Mouse (Mus musculus) 3T3-L1 (cell line): Measurements from ENCODE around the gene Cabcoco1.

Source experiments
- DNase-seq: peaks from one replicate; pipeline ENCODE4 v3.0.0-alpha.2; 2015; ENCODE audit warnings: low read depth, low spot score

Cabcoco1 gene

DNA sequence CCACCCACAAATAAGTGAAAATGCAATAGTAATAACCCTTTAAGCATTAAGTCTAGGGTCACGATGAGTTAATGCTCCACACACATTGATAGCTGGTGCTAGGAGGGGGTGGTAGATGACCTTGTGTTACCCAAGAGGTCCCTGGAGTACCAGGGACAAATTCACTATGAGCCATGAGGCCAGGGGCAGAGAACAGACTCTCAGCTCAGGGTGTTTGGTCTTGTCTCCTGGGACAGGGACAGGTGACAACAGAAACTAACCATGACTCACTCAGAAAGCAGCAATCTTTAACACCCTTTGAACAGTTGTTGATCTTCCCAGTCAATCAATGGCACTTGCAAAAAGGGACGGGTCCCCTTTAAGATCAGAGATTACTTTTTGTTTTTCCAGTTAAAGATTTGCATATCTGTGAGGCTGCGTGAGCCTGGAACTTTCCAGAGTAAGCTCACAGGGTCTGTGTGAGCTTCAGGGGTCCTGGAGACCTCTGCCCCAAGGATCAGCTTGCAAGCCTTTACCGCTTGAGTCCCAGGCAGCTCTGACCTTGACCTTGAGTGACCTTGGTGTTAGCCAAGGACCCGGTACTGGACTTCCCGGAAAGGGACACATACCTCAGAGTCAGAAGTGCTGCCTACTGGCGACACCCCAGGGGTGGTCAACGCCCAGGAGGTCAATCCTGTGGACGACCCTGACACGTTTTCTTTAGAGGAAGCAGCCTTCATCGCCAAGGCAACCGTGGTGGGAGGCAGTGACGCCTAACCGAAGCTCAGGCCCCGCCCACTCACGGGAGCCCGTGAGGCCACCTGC lies at the start of gene Cabcoco1:
Cabcoco1 (minus strand) TSS at position 758 of the 804 bp plus-strand sequence.
- no peak for DNase-seq

- DNase-seq: no peak
These were observed 48.0 kb upstream of the Cabcoco1 start for GRCm38 (mm10) chr10:68589530-68590252.

DNA sequence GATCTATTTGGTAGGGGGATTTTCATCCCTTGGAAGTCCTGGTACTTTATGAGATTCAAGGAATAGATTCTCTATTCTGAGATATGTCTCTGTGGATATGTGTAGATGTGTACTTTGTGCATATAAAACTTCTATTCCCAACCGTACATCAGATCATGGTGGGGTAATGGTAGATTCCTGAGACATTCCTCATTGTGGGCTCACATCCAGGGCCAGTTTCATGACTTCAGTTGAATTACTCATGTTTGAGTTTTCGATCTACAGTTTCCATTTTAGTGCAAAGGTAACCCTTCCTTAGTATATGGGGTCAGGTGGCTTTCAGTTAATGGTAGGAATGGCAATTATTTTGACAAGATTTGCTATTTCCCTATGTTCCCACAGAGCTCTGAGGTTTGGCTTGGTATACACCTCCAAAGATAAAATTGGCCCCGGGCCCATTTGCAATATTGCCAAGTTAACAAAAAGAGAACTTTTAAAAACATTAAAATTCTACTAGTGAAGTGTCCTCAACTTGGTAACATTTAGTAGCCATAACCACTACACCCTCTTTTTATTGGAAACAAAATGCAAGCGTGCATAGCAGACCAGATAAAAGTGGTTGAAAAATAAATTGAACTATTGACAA lies 45.8 kb upstream of the Cabcoco1 start:
- peak; percentile 75 for DNase-seq

- no peak for DNase-seq
These were observed 35.6 kb upstream of the Cabcoco1 start for GRCm38 (mm10) chr10:68577321-68577720.

GRCm38 (mm10) chr10:68568172-68568571 lies 26.5 kb upstream of the Cabcoco1 start:
- no peak for DNase-seq

DNA sequence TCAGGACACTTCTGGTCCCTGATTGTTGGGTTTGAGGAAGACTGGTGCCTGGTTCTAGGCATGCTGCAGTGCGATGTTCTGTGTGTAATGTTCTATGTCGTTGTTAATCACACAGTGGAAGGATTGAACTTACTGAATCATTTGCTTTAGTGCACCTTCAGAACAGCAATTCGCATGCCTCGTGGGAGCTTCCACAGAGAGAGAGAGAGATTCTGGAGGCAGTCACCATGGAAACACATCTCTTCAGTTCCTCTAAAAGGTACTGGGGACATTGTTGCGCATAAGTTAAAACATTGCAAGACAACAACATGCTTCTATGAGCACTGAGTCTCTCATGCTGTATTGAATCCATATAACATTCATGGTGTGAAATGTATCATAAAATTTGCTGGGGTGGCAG lies 20.6 kb upstream of the Cabcoco1 start:
- no peak for DNase-seq

GRCm38 (mm10) chr10:68558828-68559219 lies 17.1 kb upstream of the Cabcoco1 start:
- DNase-seq: peak; percentile 75

- DNase-seq: peak; percentile 97
These were observed 16.6 kb upstream of the Cabcoco1 start for GRCm38 (mm10) chr10:68558105-68558827.

DNA sequence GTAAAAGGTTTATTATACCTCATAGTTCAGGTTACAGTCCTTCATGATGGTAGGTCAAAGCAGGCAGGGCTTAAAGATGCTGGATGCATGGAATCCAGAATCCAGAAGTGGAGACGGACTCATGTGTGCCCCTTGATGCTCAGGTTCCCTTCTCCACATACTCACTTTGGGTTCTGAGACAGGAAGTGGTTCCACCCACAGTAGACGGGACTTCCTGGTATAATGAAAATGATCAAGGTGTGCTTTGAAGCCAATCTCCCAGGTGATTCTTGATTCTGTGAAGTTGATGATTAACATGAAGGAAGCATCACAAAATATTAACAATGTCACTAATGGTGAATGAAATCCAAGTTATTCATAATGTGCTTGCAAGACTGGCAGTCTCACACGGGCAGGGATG lies 12.0 kb upstream of the Cabcoco1 start:
- DNase-seq: no peak

GRCm38 (mm10) chr10:68552556-68552955 lies 10.9 kb upstream of the Cabcoco1 start:
- DNase-seq: no peak

DNA sequence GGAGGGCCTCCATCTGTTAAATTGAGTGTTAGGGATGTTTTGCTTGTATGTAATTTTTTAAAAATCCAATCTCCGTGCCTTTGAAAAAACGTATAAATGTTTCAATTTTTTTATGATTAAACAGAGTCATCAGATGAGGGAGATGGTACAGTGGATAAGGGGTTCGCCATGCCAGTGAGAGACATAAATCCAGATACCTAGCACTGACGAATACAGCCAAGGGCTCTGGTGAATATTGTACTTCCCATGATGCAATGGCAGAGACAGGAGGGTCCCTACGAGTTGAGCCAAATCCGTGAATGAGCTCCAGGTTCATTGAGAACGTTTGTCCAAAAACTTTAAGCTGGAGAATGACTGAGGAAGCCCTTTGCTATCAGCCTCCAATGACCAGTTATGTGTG lies 9.6 kb upstream of the Cabcoco1 start:
- no peak for DNase-seq

- DNase-seq: no peak
These were observed 9.1 kb upstream of the Cabcoco1 start for GRCm38 (mm10) chr10:68550668-68551267.

GRCm38 (mm10) chr10:68543107-68543506 lies 1.4 kb upstream of the Cabcoco1 start:
- DNase-seq: no peak

GRCm38 (mm10) chr10:68541943-68542420 lies 286 bp upstream of the Cabcoco1 start:
- no peak for DNase-seq

GRCm38 (mm10) chr10:68540612-68541011 lies 1.1 kb downstream of the Cabcoco1 start:
- DNase-seq: no peak

- peak; percentile 70 for DNase-seq
These were observed 4.3 kb downstream of the Cabcoco1 start for GRCm38 (mm10) chr10:68537261-68537950.

GRCm38 (mm10) chr10:68529364-68530049 lies 12.2 kb downstream of the Cabcoco1 start:
- DNase-seq: no peak

DNA sequence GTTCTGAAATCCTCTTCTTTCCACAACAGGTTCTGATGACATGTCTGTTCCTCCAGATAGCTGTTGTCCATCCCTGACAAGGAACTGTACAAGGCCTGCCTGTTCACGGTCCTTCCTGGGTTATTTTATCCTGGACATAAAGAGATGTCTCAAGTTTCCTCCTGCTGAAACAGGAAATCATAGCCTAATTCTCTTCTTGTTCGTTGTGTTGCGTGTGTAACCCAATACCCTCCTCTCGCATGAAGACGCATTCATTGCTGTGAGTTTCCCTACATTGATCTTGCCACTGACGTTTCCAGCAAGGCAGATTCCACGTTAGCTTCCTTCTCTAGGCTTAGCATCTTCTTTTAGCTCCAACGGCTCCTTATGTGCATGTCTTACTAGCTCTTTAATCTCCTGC lies 12.7 kb downstream of the Cabcoco1 start:
- no peak for DNase-seq

DNA sequence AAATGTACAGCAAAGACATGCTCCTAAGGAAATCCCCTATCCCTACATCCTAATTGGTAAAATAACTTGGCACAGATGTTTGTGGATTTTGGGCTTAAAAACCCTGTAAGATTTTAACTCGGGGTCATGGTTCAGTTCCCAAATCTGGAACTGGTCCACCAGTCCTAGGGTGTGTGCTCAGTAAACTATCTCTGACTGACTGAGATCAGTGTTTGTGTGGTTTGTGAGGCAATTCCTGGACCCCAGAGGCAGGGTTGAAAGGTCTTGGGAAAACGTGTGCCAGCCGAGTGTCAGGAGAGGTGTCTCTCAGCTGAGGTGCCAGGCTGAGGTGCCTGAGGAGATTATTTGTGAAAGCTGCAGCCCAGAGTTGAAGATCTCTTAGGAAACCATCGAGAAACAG lies 19.6 kb downstream of the Cabcoco1 start:
- peak; percentile 7 for DNase-seq

- peak; percentile 5 for DNase-seq
These were observed 29.2 kb downstream of the Cabcoco1 start for GRCm38 (mm10) chr10:68512433-68513019.
